Mouse (Mus musculus) T-helper 1 cell (primary cell): ENCODE measurements at regions not wholly inside any gene's neighbourhood (a gene's known extent, or its start where the extent isn't known, plus 50 kb on each side); places are given as distances from the start of the nearest gene placed in this dataset.

Experiments used
- in situ Hi-C: fragments of 300-600 bp; cut with MboI, MseI; formaldehyde crosslinking; loops from one replicate; pipeline ENCODE4 v1.15.1; 2025; ENCODE audit warnings: high pct_unique_total_duplicates

- in situ Hi-C loops, result no loop called here
Observed at GRCm38 (mm10) chr1:60823006-60823665, 63.7 kb upstream of the Ctla4 start.

GRCm38 (mm10) chr1:60824218-60825125 is 62.3 kb upstream of the Ctla4 start:
- in situ Hi-C loops, result loop anchor here (5.0 kb wide), 1 partner anchor 67 kb away; no protein-coding TSS in a partner anchor

GRCm38 (mm10) chr1:60825256-60826186 is 61.3 kb upstream of the Ctla4 start:
- in situ Hi-C loops, result loop anchor here (5.0 kb wide), 1 partner anchor 68 kb away; no protein-coding TSS in a partner anchor

- in situ Hi-C loops, result loop anchor here (5.0 kb wide), 1 partner anchor 70 kb away; no protein-coding TSS in a partner anchor
Observed at GRCm38 (mm10) chr1:60826981-60827380, 59.8 kb upstream of the Ctla4 start.

GRCm38 (mm10) chr1:60828152-60828551 is 58.6 kb upstream of the Ctla4 start:
- in situ Hi-C loops, result loop anchor here (5.0 kb wide), 1 partner anchor 71 kb away; no protein-coding TSS in a partner anchor

- in situ Hi-C loops, result loop anchor here (5.0 kb wide), 1 partner anchor 73 kb away; no protein-coding TSS in a partner anchor
Observed at GRCm38 (mm10) chr1:60829849-60830248, 57.0 kb upstream of the Ctla4 start.

GRCm38 (mm10) chr1:60833668-60834067 is 53.1 kb upstream of the Ctla4 start:
- in situ Hi-C loops, result no loop called here
